Mouse (Mus musculus): ENCODE results near the gene Gm20708.

The Gm20708 gene

GRCm38 (mm10) chr11:117834086-117834485, 24.6 kb downstream of the Gm20708 start:
- DNase-seq, result no peak

GRCm38 (mm10) chr11:117836306-117836705, 26.8 kb downstream of the Gm20708 start:
- no peak for DNase-seq

GRCm38 (mm10) chr11:117838572-117838971, 29.1 kb downstream of the Gm20708 start:
- DNase-seq, result no peak

DNA sequence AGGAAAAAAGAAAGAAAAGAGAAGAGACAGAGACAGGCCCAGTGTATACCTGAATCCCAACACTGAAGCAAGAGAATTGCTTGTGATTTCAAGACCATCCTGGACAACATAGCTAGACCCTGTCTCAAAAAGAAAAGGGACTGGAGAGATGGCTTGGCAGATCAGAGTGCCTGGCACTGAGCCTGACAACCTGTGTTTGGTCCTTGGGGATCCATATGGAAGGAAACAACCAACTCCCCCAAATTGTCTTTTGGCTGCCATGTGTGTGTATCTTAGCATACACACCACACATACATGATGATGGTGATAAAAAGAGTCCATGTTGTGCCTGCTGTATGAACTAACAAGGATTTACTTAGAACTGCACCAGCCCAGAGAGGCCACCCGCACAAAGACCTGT, 29.6 kb downstream of the Gm20708 start:
- no peak for DNase-seq

DNA sequence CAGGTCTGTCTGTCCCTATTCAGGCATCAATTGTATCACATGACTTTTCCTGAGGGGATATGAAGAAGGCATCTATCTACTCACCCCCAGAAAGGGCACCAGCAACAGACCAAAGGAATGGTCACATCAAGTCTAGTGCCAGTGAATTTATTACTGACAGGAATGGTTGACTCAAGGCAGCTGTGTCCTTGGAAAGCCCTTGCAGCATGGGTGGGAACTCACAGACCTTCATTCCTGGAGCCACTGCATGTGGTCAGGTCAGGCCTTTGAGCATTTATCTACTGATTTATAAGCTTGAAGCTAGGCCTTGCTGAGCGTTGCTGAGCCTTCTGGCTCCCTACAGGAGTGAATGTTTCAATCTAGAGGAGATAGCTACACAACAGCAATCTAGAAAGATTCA, 31.4 kb downstream of the Gm20708 start:
- DNase-seq, result no peak

GRCm38 (mm10) chr11:117843434-117843833, 34.0 kb downstream of the Gm20708 start:
- no peak for DNase-seq

- DNase-seq, result no peak
These were observed 35.5 kb downstream of the Gm20708 start for GRCm38 (mm10) chr11:117844997-117845396.

DNA sequence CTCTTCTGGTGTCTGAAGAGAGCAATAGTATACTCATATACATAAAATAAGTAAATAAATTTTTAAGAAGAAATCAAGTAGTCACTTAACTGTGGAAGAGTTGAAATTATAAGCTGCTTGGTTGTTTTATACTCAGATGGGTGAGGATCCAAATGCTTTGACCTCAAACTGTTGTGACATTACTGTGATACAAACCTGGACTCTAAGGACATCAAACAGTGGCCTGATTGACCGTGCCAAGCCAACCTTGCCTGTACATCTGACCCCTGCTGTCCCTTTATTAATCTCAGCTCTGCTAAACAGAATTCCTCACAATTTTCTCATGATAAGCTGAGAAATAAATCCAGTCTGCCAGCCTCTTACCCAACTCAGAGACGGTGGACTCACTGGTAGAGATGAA, 36.2 kb downstream of the Gm20708 start:
- no peak for DNase-seq

DNA sequence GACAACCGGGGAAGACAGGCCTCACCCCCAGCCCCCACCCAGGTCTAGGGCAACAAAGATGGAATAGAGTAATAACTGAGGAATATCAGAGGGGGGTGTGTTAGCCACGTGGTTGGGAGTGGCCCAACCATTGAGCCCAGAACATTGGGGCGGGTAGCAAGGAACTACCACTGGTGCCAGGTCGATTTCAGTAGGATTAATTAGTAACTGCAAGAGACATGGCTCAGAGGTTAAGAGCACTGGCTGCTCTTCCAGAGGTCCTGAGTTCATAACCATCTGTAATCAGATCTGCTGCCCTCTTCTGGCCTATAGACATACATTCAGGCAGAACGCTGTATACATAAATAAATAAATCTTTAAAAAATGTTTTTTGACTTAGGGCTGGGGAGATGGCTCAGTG, 37.2 kb downstream of the Gm20708 start:
- DNase-seq, result no peak

DNA sequence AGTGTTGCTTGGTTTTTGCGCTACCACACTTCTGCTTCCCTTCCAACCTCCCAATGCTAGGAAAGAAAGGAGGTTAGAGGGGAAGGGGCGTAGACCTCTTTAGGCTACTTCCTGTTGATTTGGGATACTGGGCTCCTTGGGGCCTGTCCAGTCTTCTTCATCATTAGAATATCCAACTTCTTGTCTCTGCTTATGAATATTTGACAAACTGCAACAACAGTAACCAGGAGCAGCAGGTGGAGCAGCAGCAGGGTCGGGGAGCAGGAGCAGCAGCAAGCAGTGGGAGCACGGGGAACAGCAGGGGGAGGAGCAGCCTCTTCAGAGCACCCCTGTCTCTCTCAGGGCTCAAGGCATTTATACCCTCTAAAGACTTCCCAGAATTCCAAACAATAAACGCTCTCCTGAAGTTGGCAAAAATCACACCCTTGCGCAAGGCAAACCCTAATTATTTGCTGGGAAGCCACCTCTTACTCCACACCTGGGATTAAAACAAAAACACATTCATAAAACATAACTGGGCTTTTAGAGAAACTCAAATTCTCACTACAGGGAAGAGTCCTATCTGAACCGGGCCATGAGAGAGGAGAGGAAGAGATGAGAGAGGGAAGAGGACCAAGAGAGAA, 38.2 kb downstream of the Gm20708 start:
- no peak for DNase-seq

GRCm38 (mm10) chr11:117848271-117848984, 39.0 kb downstream of the Gm20708 start:
- DNase-seq, result peak; percentile 71

GRCm38 (mm10) chr11:117848985-117849671, 39.7 kb downstream of the Gm20708 start, which contains the start of gene Birc5:
TSS of gene Birc5 (plus strand) at chr11:117849251.
- DNase-seq, result peak; percentile 98

GRCm38 (mm10) chr11:117852875-117853274, 43.4 kb downstream of the Gm20708 start:
- DNase-seq, result no peak

GRCm38 (mm10) chr11:117854241-117854640, 44.8 kb downstream of the Gm20708 start:
- DNase-seq, result no peak

GRCm38 (mm10) chr11:117855360-117855759, 45.9 kb downstream of the Gm20708 start:
- DNase-seq, result no peak

- no peak for DNase-seq
These were observed 46.5 kb downstream of the Gm20708 start for GRCm38 (mm10) chr11:117855975-117856374.

- no peak for DNase-seq
These were observed 48.0 kb downstream of the Gm20708 start for GRCm38 (mm10) chr11:117857462-117857861.

GRCm38 (mm10) chr11:117858392-117858791, 48.9 kb downstream of the Gm20708 start:
- DNase-seq, result no peak

- no peak for DNase-seq
These were observed 51.1 kb downstream of the Gm20708 start, which contains the start of gene Tmem235 for GRCm38 (mm10) chr11:117860601-117861000. TSS of gene Tmem235 (plus strand) at chr11:117860752.

DNA sequence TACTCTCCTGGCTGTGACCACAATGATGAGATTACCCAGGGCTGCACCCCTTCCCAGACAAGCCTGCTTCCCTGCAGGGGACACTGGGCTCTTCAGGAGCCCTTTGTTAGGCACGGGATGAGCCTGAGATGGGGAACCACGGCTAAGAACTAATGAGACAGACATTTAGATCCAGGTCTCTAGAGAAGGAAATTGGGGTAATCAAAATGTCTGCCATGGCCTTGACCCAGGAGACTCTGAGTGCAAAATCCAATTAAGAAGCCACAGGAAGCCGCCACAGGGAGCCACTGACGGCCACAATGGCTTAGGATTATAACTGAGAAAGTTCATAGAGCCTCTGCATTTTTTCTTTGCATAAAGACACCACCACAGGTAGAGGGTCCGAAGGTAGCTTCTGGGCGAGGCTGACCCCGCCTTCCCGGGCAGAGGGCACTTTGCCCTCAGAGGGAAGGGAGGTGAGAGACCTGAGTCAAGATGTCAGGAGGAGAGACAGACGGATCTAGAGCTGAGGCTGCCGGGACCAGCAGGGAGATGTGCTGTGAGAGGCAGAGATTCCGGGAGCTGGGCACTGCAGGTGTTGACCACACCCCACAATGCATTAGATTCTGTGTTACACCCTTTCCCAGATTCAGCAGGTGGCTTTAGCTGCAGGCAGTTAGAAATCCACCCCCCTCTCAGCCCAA, 53.8 kb downstream of the Gm20708 start:
- DNase-seq, result no peak

- DNase-seq, result no peak
These were observed 55.3 kb downstream of the Gm20708 start for GRCm38 (mm10) chr11:117864805-117865204.

DNA sequence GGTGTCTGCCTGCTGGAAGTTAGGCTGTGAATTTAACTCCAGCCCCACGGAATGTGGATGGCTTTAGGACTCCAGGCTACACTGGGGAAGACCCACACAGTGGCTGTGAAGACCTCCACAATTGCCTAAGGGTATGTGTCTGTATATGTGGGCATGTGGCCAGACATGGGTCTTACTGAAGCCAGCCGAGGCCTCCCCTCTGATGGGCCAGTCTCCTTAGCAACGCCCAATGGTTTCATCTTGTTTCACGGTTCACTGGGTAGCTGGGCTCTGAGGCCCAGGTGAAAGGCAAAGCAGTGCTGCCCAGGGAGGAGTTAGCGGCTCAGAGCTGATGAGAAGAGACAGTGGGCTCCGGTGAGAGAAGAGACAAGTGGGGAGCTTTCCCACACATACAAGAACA, 56.5 kb downstream of the Gm20708 start:
- no peak for DNase-seq

GRCm38 (mm10) chr11:117870688-117871365, 61.4 kb downstream of the Gm20708 start:
- DNase-seq, result peak; percentile 84

All from thymus, postnatal 25 days (tissue).